Mouse (Mus musculus) MEL (cell line): Measurements from ENCODE around the gene Naa38. TPM values are rescaled to one million over a fixed set of nuclear protein-coding genes. Genes with fewer than 3 reads are reported as not detected.

ENCODE experiments used
- DNase-seq: peaks from one replicate; pipeline ENCODE4 v3.0.0; 2011; ENCODE audit warnings: low read depth, low spot score
- H3K27ac ChIP-seq: 2 replicates; pipeline ENCODE4 v1.5.1; 2012; ENCODE audit warnings: low read depth, mild to moderate bottlenecking, control low read depth, low read length, moderate library complexity; ENCODE audit not compliant: control insufficient read depth
- H3K27me3 ChIP-seq, 2 experiments: fragments of 150-350 bp in 1 of 2; sonication (generic) in 1 of 2; 2 replicates each; pipeline ENCODE4 v1.6.1; 2012; ENCODE audit warnings: low read length in 2 of 2, mild to moderate bottlenecking in 2 of 2, improper control_type of control experiment in 1 of 2, moderate library complexity in 1 of 2; ENCODE audit not compliant: insufficient read depth in 2 of 2, control insufficient read depth in 1 of 2
- H3K36me3 ChIP-seq, 2 experiments: 2 replicates each; pipeline ENCODE4 v1.6.1; 2012 to 2014; ENCODE audit warnings: low read length in 2 of 2, improper control_type of control experiment in 1 of 2, inconsistent platforms in 1 of 2, mild to moderate bottlenecking in 1 of 2; ENCODE audit not compliant: insufficient read depth in 2 of 2, control insufficient read depth in 1 of 2
- H3K4me1 ChIP-seq, 2 experiments: fragments of 150-350 bp in 1 of 2; sonication (generic) in 1 of 2; 2 replicates each; pipeline ENCODE4 v1.6.1; 2012; ENCODE audit warnings: low read length in 2 of 2, improper control_type of control experiment in 1 of 2, mild to moderate bottlenecking in 1 of 2; ENCODE audit not compliant: insufficient read depth in 2 of 2, control insufficient read depth in 1 of 2
- H3K4me3 ChIP-seq, 2 experiments: fragments of 150-350 bp in 1 of 2; sonication (generic) in 1 of 2; 2 replicates each; pipeline ENCODE4 v1.5.1; 2012; ENCODE audit warnings: low read depth in 2 of 2, low read length in 2 of 2, mild to moderate bottlenecking in 2 of 2, moderate library complexity in 2 of 2, control low read depth in 1 of 2, improper control_type of control experiment in 1 of 2; ENCODE audit not compliant: control insufficient read depth in 1 of 2, insufficient read depth in 1 of 2
- H3K79me2 ChIP-seq: 2 replicates; pipeline ENCODE4 v1.6.1; 2012; ENCODE audit warnings: mild to moderate bottlenecking, low read length, moderate library complexity; ENCODE audit not compliant: control insufficient read depth, poor library complexity, insufficient read depth
- H3K9ac ChIP-seq: 2 replicates; pipeline ENCODE4 v1.6.1; 2012; ENCODE audit warnings: low read depth, mild to moderate bottlenecking, control low read depth, low read length, moderate library complexity; ENCODE audit not compliant: control insufficient read depth, poor library complexity, severe bottlenecking
- H3K9me3 ChIP-seq: fragments of 150-350 bp; sonication (generic); replicated peaks from 2 replicates; pipeline ENCODE4 v1.6.1; 2012; ENCODE audit warnings: mild to moderate bottlenecking, low read length, improper control_type of control experiment, moderate library complexity; ENCODE audit not compliant: insufficient read depth
- CHD2 ChIP-seq: IDR thresholded peaks from 2 replicates; pipeline ENCODE4 v1.6.1; 2011; ENCODE audit warnings: low read length, improper control_type of control experiment
- CTCF ChIP-seq, 3 experiments: IDR thresholded peaks in 2 of 3; conservative IDR thresholded peaks in 1 of 3; 2 replicates each; pipeline ENCODE4 v1.5.1; 2011 to 2012; ENCODE audit warnings: low read length in 3 of 3, low read depth in 2 of 3, mild to moderate bottlenecking in 2 of 3, improper control_type of control experiment in 1 of 3, inconsistent platforms in 1 of 3, mixed read lengths in 1 of 3, moderate library complexity in 1 of 3; ENCODE audit not compliant: control insufficient read depth in 1 of 3, insufficient read depth in 1 of 3, poor library complexity in 1 of 3, severe bottlenecking in 1 of 3
- ELF1 ChIP-seq: IDR thresholded peaks from 2 replicates; pipeline ENCODE4 v1.6.1; 2014; ENCODE audit warnings: low read depth, mild to moderate bottlenecking, inconsistent platforms, low read length, improper control_type of control experiment, moderate library complexity
- EP300 ChIP-seq, 2 experiments: IDR thresholded peaks; 2 replicates each; pipeline ENCODE4 v1.6.1; 2011; ENCODE audit warnings: improper control_type of control experiment in 2 of 2, low read length in 2 of 2, low read depth in 1 of 2, mild to moderate bottlenecking in 1 of 2
- ETS1 ChIP-seq: IDR thresholded peaks from 2 replicates; pipeline ENCODE4 v1.6.1; 2012; ENCODE audit warnings: low read depth, mild to moderate bottlenecking, inconsistent platforms, low read length, improper control_type of control experiment, moderate library complexity
- GATA1 ChIP-seq: IDR thresholded peaks from 2 replicates; pipeline ENCODE4 v1.6.1; 2011; ENCODE audit warnings: low read depth, low read length, improper control_type of control experiment
- HCFC1 ChIP-seq: IDR thresholded peaks from 2 replicates; pipeline ENCODE4 v1.6.1; 2012; ENCODE audit warnings: low read depth, mild to moderate bottlenecking, inconsistent platforms, low read length, improper control_type of control experiment, moderate library complexity
- JUND ChIP-seq: IDR thresholded peaks from 2 replicates; pipeline ENCODE4 v1.6.1; 2011; ENCODE audit warnings: low read depth, mild to moderate bottlenecking, improper control_type of control experiment, low read length
- KAT2A ChIP-seq: conservative IDR thresholded peaks from 2 replicates; pipeline ENCODE4 v1.6.1; 2012; ENCODE audit warnings: low read depth, low read length, improper control_type of control experiment, inconsistent platforms
- MAFK ChIP-seq: IDR thresholded peaks from 2 replicates; pipeline ENCODE4 v1.6.1; 2011; ENCODE audit warnings: low read depth, mild to moderate bottlenecking, low read length, improper control_type of control experiment, borderline replicate concordance
- MAX ChIP-seq: IDR thresholded peaks from 2 replicates; pipeline ENCODE4 v1.6.1; 2011; ENCODE audit warnings: low read length, improper control_type of control experiment
- MAZ ChIP-seq: IDR thresholded peaks from 2 replicates; pipeline ENCODE4 v1.6.1; 2012; ENCODE audit warnings: low read depth, mild to moderate bottlenecking, inconsistent platforms, low read length, improper control_type of control experiment
- MXI1 ChIP-seq: IDR thresholded peaks from 2 replicates; pipeline ENCODE4 v1.6.1; 2011; ENCODE audit warnings: mild to moderate bottlenecking, low read depth, low read length, improper control_type of control experiment
- MYC ChIP-seq: IDR thresholded peaks from 2 replicates; pipeline ENCODE4 v1.6.1; 2011; ENCODE audit warnings: low read depth, mild to moderate bottlenecking, low read length, improper control_type of control experiment, moderate library complexity
- NELFE ChIP-seq: IDR thresholded peaks from 2 replicates; pipeline ENCODE4 v1.6.1; 2011; ENCODE audit warnings: low read depth, low read length, improper control_type of control experiment
- NRF1 ChIP-seq: IDR thresholded peaks from 2 replicates; pipeline ENCODE4 v1.6.1; 2014; ENCODE audit warnings: low read depth, mild to moderate bottlenecking, inconsistent platforms, low read length, improper control_type of control experiment, moderate library complexity; ENCODE audit not compliant: poor library complexity, insufficient read depth, severe bottlenecking
- POLR2A ChIP-seq, 2 experiments: IDR thresholded peaks; 2 replicates each; pipeline ENCODE4 v1.6.1; 2011 to 2012; ENCODE audit warnings: low read length in 2 of 2, mild to moderate bottlenecking in 2 of 2, control low read depth in 1 of 2, improper control_type of control experiment in 1 of 2, low read depth in 1 of 2, moderate library complexity in 1 of 2; ENCODE audit not compliant: control insufficient read depth in 1 of 2, insufficient read depth in 1 of 2, poor library complexity in 1 of 2
- POLR2AphosphoS2 ChIP-seq: IDR thresholded peaks from 2 replicates; pipeline ENCODE4 v1.6.1; 2011; ENCODE audit warnings: low read length, improper control_type of control experiment
- POLR2AphosphoS5 ChIP-seq: IDR thresholded peaks from 2 replicates; pipeline ENCODE4 v1.6.1; 2012; ENCODE audit warnings: low read depth, borderline replicate concordance, mild to moderate bottlenecking, inconsistent platforms, low read length, moderate library complexity, mixed read lengths
- RCOR1 ChIP-seq: IDR thresholded peaks from 2 replicates; pipeline ENCODE4 v1.6.1; 2012; ENCODE audit warnings: low read depth, mild to moderate bottlenecking, inconsistent platforms, low read length, improper control_type of control experiment
- SIN3A ChIP-seq: IDR thresholded peaks from 2 replicates; pipeline ENCODE4 v1.6.1; 2012; ENCODE audit warnings: low read length, improper control_type of control experiment, inconsistent platforms
- SMC3 ChIP-seq: IDR thresholded peaks from 2 replicates; pipeline ENCODE4 v1.6.1; 2011; ENCODE audit warnings: low read depth, low read length, improper control_type of control experiment
- TAL1 ChIP-seq: IDR thresholded peaks from 2 replicates; pipeline ENCODE4 v1.6.1; 2012; ENCODE audit warnings: mild to moderate bottlenecking, inconsistent platforms, low read length, moderate library complexity, mixed read lengths
- TBP ChIP-seq: IDR thresholded peaks from 2 replicates; pipeline ENCODE4 v1.8.0; 2011; ENCODE audit warnings: low read depth, low read length, improper control_type of control experiment
- TCF12 ChIP-seq: IDR thresholded peaks from 2 replicates; pipeline ENCODE4 v1.6.1; 2014; ENCODE audit warnings: low read depth, mild to moderate bottlenecking, inconsistent platforms, low read length, improper control_type of control experiment, moderate library complexity
- UBTF ChIP-seq: IDR thresholded peaks from 2 replicates; pipeline ENCODE4 v1.6.1; 2012; ENCODE audit warnings: low read depth, mild to moderate bottlenecking, inconsistent platforms, low read length, improper control_type of control experiment, moderate library complexity, borderline replicate concordance; ENCODE audit not compliant: insufficient read depth
- ZC3H11A ChIP-seq: IDR thresholded peaks from 2 replicates; pipeline ENCODE4 v1.6.1; 2012; ENCODE audit warnings: low read depth, mild to moderate bottlenecking, inconsistent platforms, low read length, improper control_type of control experiment
- ZMIZ1 ChIP-seq: IDR thresholded peaks from 2 replicates; pipeline ENCODE4 v1.6.1; 2012; ENCODE audit warnings: low read depth, mild to moderate bottlenecking, inconsistent platforms, low read length, improper control_type of control experiment, moderate library complexity
- polyA plus RNA-seq, 2 experiments: library from polyadenylated mRNA; stranded (reverse) in 1 of 2; unstranded in 1 of 2; fragments of >175 nt in 1 of 2; fragments of >200 nt in 1 of 2; gene quantifications; 2 replicates each; pipeline versions ENCODE4 v1.2.1 to v1.2.4; 2012; ENCODE audit warnings: low replicate concordance in 2 of 2, low read depth in 1 of 2; ENCODE audit not compliant: insufficient read length in 2 of 2, insufficient read depth in 1 of 2, missing spikeins in 1 of 2
- total RNA-seq: library from RNA; depleted of rRNA; stranded (reverse); fragments of 300-350 nt; gene quantifications from 2 replicates; pipeline ENCODE4 v1.2.3, GENCODE M21; 2012

Gene Naa38
- total and polyA plus RNA-seq, 3 experiments: 173 to 190 TPM; not detected in 1

GRCm38 (mm10) chr11:69395634-69396373, 517 bp downstream of the Naa38 start:
- Histone ChIP-seq H3K36me3 (peaks cover 0 to 5% of the 10 kb centered on the region in 2 experiments; a peak in 3 of 4 replicates), H3K79me2 (peaks cover 9% of the 10 kb centered on the region), H3K27ac (peak overlapping the region; percentile 88), H3K4me3 (peak overlapping the region; percentile 54 to 67), H3K4me1 (peaks cover 2 to 9% of the 10 kb centered on the region in 2 experiments; a peak in 3 of 4 replicates), H3K27me3 (no peaks in the 10 kb centered on the region), H3K9me3 (no peaks in the 10 kb centered on the region), H3K9ac (peak overlapping the region; percentile 85)
- DNase-seq: peak; percentile 100
- TF ChIP-seq HCFC1 (peak; percentile 96), EP300 (IDR thresholded peaks at IDR 0.05; ENCODE audit: low read depth in 1 of 2, low read length in 2 of 2) (no peak), NRF1 (peak; percentile 21; the same call in 1 of the 2 replicates), RCOR1 (no peak), ELF1 (peak; percentile 70), JUND (no peak), ZMIZ1 (0 out of 2 replicates have a peak, but pooled peaks have one; percentile 25), POLR2A (IDR thresholded peaks at IDR 0.05; ENCODE audit: control insufficient read depth in 1 of 2, insufficient read depth in 1 of 2, low read depth in 1 of 2, low read length in 2 of 2, poor library complexity in 1 of 2) (peak; percentile 68 to 70), TAL1 (no peak), MXI1 (peak; percentile 83), TBP (no peak), CHD2 (peak; percentile 93), KAT2A (peak; percentile 98), MAX (peak; percentile 82), TCF12 (peak; percentile 34; the same call in 1 of the 2 replicates), ZC3H11A (no peak), NELFE (peak; percentile 73), MYC (peak; percentile 85), MAFK (no peak), MAZ (peak; percentile 21; the same call in 1 of the 2 replicates), POLR2AphosphoS2 (peak; percentile 47)

GRCm38 (mm10) chr11:69396772-69397171, 1.5 kb downstream of the Naa38 start:
- Histone ChIP-seq H3K9me3 (no peaks in the 10 kb centered on the region), H3K79me2 (peaks cover 9% of the 10 kb centered on the region), H3K4me3 (peak overlapping the region; percentile 54 to 67), H3K36me3 (peaks cover 2 to 5% of the 10 kb centered on the region in 2 experiments; a peak in 3 of 4 replicates), H3K9ac (peak overlapping the region; percentile 57), H3K27me3 (no peaks in the 10 kb centered on the region), H3K27ac (peak overlapping the region; percentile 38), H3K4me1 (peaks cover 2 to 9% of the 10 kb centered on the region in 2 experiments; a peak in 3 of 4 replicates)
- TF ChIP-seq ELF1 (peak; percentile 27; the same call in 1 of the 2 replicates), SIN3A (peak; percentile 53; the same call in 1 of the 2 replicates), UBTF (no peak), TAL1 (peak; percentile 86), TCF12 (peak; percentile 84), EP300 (IDR thresholded peaks at IDR 0.05; ENCODE audit: low read depth in 1 of 2, low read length in 2 of 2) (peak; percentile 77 to 80), POLR2AphosphoS2 (peak; percentile 60), RCOR1 (peak; percentile 95), CTCF (IDR thresholded peaks at IDR 0.05 in 2 of 3, conservative IDR thresholded peaks at IDR 0.05 in 1 of 3; ENCODE audit: control insufficient read depth in 1 of 3, insufficient read depth in 1 of 3, low read depth in 2 of 3, low read length in 3 of 3, poor library complexity in 1 of 3, severe bottlenecking in 1 of 3) (no peak), POLR2A (IDR thresholded peaks at IDR 0.05; ENCODE audit: control insufficient read depth in 1 of 2, insufficient read depth in 1 of 2, low read depth in 1 of 2, low read length in 2 of 2, poor library complexity in 1 of 2) (peak in 1 of 2 experiments; percentile 52; a peak in 1 of 4 replicates), GATA1 (peak; percentile 87), ETS1 (peak; percentile 52), POLR2AphosphoS5 (no peak), SMC3 (0 out of 2 replicates have a peak, but pooled peaks have one; percentile 10)
- DNase-seq: peak; percentile 87
